Mouse (Mus musculus): ENCODE measurements around the gene Clock.

DNA sequence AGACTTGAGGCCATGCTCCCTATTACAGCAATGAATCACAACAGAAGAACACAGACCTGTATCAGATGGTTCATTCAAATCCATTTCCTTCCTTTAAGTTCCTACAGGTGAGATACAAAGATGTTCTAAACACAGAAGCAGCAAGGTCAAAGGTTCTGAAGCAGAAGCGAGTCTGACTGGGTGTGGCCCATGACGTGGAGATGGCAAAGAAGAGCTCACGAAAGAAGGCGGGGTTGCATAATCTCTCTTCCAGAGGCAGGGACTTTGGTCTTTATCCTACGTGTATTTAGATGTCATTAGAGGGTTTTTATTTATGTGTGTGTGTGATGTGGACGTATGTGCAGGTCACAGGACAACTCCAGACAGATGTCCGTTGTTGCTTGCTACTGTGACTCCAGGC lies 126.9 kb downstream of the Clock start:
- TF ChIP-seq POLR2A (IDR thresholded peaks at IDR 0.05; ENCODE audit: control insufficient read depth, low read depth, low read length) (no peak), CTCF (IDR thresholded peaks at IDR 0.05; ENCODE audit: control insufficient read depth, insufficient read depth, insufficient replicate concordance, low read depth, low read length) (no peak)

Measured in testis, adult 2 months (tissue).